Mouse (Mus musculus) ES-E14 (cell line): ENCODE results near the gene Nfib.

Source experiments
- CHD2 ChIP-seq: IDR thresholded peaks from 2 replicates; pipeline ENCODE4 v1.6.1; 2014; ENCODE audit warnings: mild to moderate bottlenecking, low read depth, low read length, inconsistent platforms
- MAFK ChIP-seq: IDR thresholded peaks from 2 replicates; pipeline ENCODE4 v1.6.1; 2014; ENCODE audit warnings: mild to moderate bottlenecking, low read depth, low read length, inconsistent platforms; ENCODE audit not compliant: insufficient read depth

DNA sequence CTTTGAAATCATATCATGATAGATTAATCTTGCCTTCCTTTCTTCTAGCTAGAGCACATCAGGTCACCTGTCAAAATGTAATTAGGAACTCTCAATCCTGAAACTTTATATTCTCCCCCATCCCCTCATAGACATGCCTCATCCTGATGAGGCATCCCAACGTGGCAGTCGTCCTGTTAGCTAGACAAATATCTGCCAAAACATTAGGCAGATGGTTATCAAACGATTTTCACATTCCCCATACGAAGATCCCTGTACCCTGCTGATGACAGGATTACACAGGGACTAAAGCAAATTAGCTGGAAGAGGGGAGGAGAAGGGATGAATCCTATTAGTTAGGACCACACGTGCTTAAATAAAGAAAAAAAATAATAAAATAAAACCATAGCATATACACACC, 69.7 kb downstream of the Nfib start:
- TF ChIP-seq MAFK (no peak), CHD2 (no peak)
